Mouse (Mus musculus) embryonic fibroblast, embryonic 13.5 days (primary cell): ENCODE measurements around the gene Cst3. TPM values are rescaled to one million over a fixed set of nuclear protein-coding genes. Genes with fewer than 3 reads are reported as not detected.
A peak's percentile ranks its signal among the peaks of the same experiment; 100 is the strongest.

Experiments
- H3K27ac ChIP-seq: 2 replicates; pipeline ENCODE4 v1.5.1; 2012; ENCODE audit warnings: low read length, control low read depth, inconsistent platforms; ENCODE audit not compliant: insufficient read depth
- H3K4me1 ChIP-seq: 2 replicates; pipeline ENCODE4 v1.6.1; 2011; ENCODE audit warnings: low read length; ENCODE audit not compliant: control insufficient read depth, insufficient read depth
- H3K4me3 ChIP-seq: 2 replicates; pipeline ENCODE4 v1.5.1; 2011; ENCODE audit warnings: mild to moderate bottlenecking, control low read depth, low read length; ENCODE audit not compliant: insufficient read depth
- CTCF ChIP-seq: IDR thresholded peaks from 2 replicates; pipeline ENCODE4 v1.5.1; 2011; ENCODE audit warnings: mild to moderate bottlenecking, control low read depth, low read length, moderate library complexity, borderline replicate concordance; ENCODE audit not compliant: insufficient read depth
- POLR2A ChIP-seq: IDR thresholded peaks from 2 replicates; pipeline ENCODE4 v1.6.1; 2011; ENCODE audit warnings: low read depth, mild to moderate bottlenecking, control low read depth, low read length, moderate library complexity
- polyA plus RNA-seq: library from polyadenylated mRNA; stranded (reverse); fragments of >200 nt; gene quantifications from 2 replicates; pipeline ENCODE4 v1.2.4, GENCODE M21; 2011; ENCODE audit warnings: low read depth; ENCODE audit not compliant: missing spikeins, insufficient read length

Cst3 gene
- 381 and 419 TPM in 2 replicates for polyA plus RNA-seq

- Histone ChIP-seq H3K27ac (peak within 1 kb of the TSS; percentile 74), H3K4me3 (peak within 1 kb of the TSS; percentile 88), H3K4me1 (peaks cover 10% of the 10 kb centered on the region)
- TF ChIP-seq POLR2A, result peak; percentile 93
- TF ChIP-seq CTCF, result no peak
Observed at GRCm38 (mm10) chr2:148875335-148875811, at the start of gene Cst3. TSS of gene Cst3 (minus strand) at chr2:148875692.

- H3K27ac ChIP-seq, result no peak overlapping the region
- TF ChIP-seq POLR2A (no peak), CTCF (peak; percentile 74)
- H3K4me1 ChIP-seq, result no peaks in the 10 kb centered on the region
- no peak overlapping the region for H3K4me3 ChIP-seq
Observed at GRCm38 (mm10) chr2:148902286-148902685, 26.8 kb upstream of the Cst3 start.

- no peak overlapping the region for H3K27ac ChIP-seq
- H3K4me3 ChIP-seq, result no peak overlapping the region
- TF ChIP-seq CTCF (no peak), POLR2A (no peak)
- H3K4me1 ChIP-seq, result no peaks in the 10 kb centered on the region
Observed at GRCm38 (mm10) chr2:148900305-148900704, 24.8 kb upstream of the Cst3 start.

- Histone ChIP-seq H3K4me3 (no peak overlapping the region), H3K27ac (no peak overlapping the region), H3K4me1 (no peaks in the 10 kb centered on the region)
- TF ChIP-seq POLR2A (no peak), CTCF (no peak)
Observed at GRCm38 (mm10) chr2:148896219-148896618, 20.7 kb upstream of the Cst3 start.

GRCm38 (mm10) chr2:148893107-148893506 is 17.6 kb upstream of the Cst3 start:
- no peak overlapping the region for H3K4me3 ChIP-seq
- no peak for TF ChIP-seq CTCF
- H3K27ac ChIP-seq, result no peak overlapping the region
- no peaks in the 10 kb centered on the region for H3K4me1 ChIP-seq

GRCm38 (mm10) chr2:148890021-148890851 is 14.7 kb upstream of the Cst3 start:
- Histone ChIP-seq H3K27ac (no peak overlapping the region), H3K4me1 (no peaks in the 10 kb centered on the region), H3K4me3 (no peak overlapping the region)
- no peak for TF ChIP-seq POLR2A
- TF ChIP-seq CTCF, result no peak

- Histone ChIP-seq H3K27ac (no peak overlapping the region), H3K4me1 (no peaks in the 10 kb centered on the region), H3K4me3 (no peak overlapping the region)
- TF ChIP-seq CTCF (no peak), POLR2A (no peak)
Observed at GRCm38 (mm10) chr2:148889331-148890010, 14.0 kb upstream of the Cst3 start.

- no peak overlapping the region for H3K4me3 ChIP-seq
- no peak overlapping the region for H3K27ac ChIP-seq
- no peaks in the 10 kb centered on the region for H3K4me1 ChIP-seq
- TF ChIP-seq CTCF, result no peak
- TF ChIP-seq POLR2A, result no peak
Observed at GRCm38 (mm10) chr2:148888872-148889271, 13.4 kb upstream of the Cst3 start.

GRCm38 (mm10) chr2:148884738-148885137 is 9.2 kb upstream of the Cst3 start:
- no peak for TF ChIP-seq CTCF
- no peak for TF ChIP-seq POLR2A
- H3K4me3 ChIP-seq, result no peak overlapping the region
- no peak overlapping the region for H3K27ac ChIP-seq
- no peaks in the 10 kb centered on the region for H3K4me1 ChIP-seq

- H3K4me1 ChIP-seq, result peaks cover 10% of the 10 kb centered on the region
Observed at GRCm38 (mm10) chr2:148879199-148879598, 3.7 kb upstream of the Cst3 start.

More at GRCm38 (mm10) chr2:148879199-148879598, 3.7 kb upstream of the Cst3 start:
- TF ChIP-seq CTCF, result no peak
- TF ChIP-seq POLR2A, result no peak
- Histone ChIP-seq H3K27ac (peak overlapping the region; percentile 54; the same call in 1 of the 2 replicates), H3K4me3 (no peak overlapping the region)
